Mouse (Mus musculus) heart, embryonic 14.5 days (tissue): ENCODE results near the gene Snx20. TPM values are rescaled to one million over a fixed set of nuclear protein-coding genes. Genes with fewer than 3 reads are reported as not detected.

Experiments
- ATAC-seq: fragments of 200-750 bp; cut with Nextera tagmentation; 2 replicates; pipeline ENCODE4 v1.8.0; 2017; ENCODE audit warnings: low read depth, moderate TSS enrichment; ENCODE audit not compliant: insufficient number of reproducible peaks, insufficient read depth, low FRiP score
- H3K27ac ChIP-seq, 2 experiments: fragments of 200-500 bp in 1 of 2; fragments of 300-500 bp in 1 of 2; sonication (generic) in 1 of 2; replicated peaks in 1 of 2; 2 replicates each; pipeline ENCODE4 v1.5.1; 2012 to 2014; ENCODE audit warnings: low read depth in 2 of 2, low read length in 2 of 2, control low read depth in 1 of 2, mild to moderate bottlenecking in 1 of 2, mixed read lengths in 1 of 2; ENCODE audit not compliant: control insufficient read depth in 1 of 2, insufficient read depth in 1 of 2
- H3K27me3 ChIP-seq: fragments of 300-500 bp; sonication (generic); 2 replicates; pipeline ENCODE4 v1.6.1; 2014; ENCODE audit warnings: mild to moderate bottlenecking, low read length, control low read depth; ENCODE audit not compliant: control insufficient read depth, insufficient read depth
- H3K36me3 ChIP-seq: fragments of 300-500 bp; sonication (generic); 2 replicates; pipeline ENCODE4 v1.6.1; 2014; ENCODE audit warnings: mild to moderate bottlenecking, control low read depth, low read length, mixed read lengths; ENCODE audit not compliant: control insufficient read depth, insufficient read depth
- H3K4me1 ChIP-seq, 2 experiments: fragments of 200-500 bp in 1 of 2; fragments of 300-500 bp in 1 of 2; sonication (generic) in 1 of 2; 2 replicates each; pipeline ENCODE4 v1.6.1; 2012 to 2014; ENCODE audit warnings: low read length in 2 of 2, control low read depth in 1 of 2, mixed read lengths in 1 of 2; ENCODE audit not compliant: control insufficient read depth in 2 of 2, insufficient read depth in 2 of 2
- H3K4me2 ChIP-seq: fragments of 300-500 bp; sonication (generic); 2 replicates; pipeline ENCODE4 v1.6.1; 2014; ENCODE audit warnings: mild to moderate bottlenecking, low read length
- H3K4me3 ChIP-seq, 2 experiments: fragments of 200-500 bp in 1 of 2; fragments of 300-500 bp in 1 of 2; sonication (generic) in 1 of 2; 2 replicates each; pipeline ENCODE4 v1.5.1; 2012 to 2014; ENCODE audit warnings: low read length in 2 of 2, mild to moderate bottlenecking in 2 of 2, control low read depth in 1 of 2, low read depth in 1 of 2, moderate library complexity in 1 of 2; ENCODE audit not compliant: control insufficient read depth in 1 of 2, insufficient read depth in 1 of 2
- H3K9ac ChIP-seq: fragments of 300-500 bp; sonication (generic); 2 replicates; pipeline ENCODE4 v1.6.1; 2014; ENCODE audit warnings: mild to moderate bottlenecking, low read length
- H3K9me3 ChIP-seq: fragments of 300-500 bp; sonication (generic); 2 replicates; pipeline ENCODE4 v1.6.1; 2016; ENCODE audit warnings: low read length, control low read depth; ENCODE audit not compliant: control insufficient read depth
- WGBS: fragments of 180-500 bp; shearing (Covaris S2); extraction: QIAGEN DNeasy Blood & Tissue Kit; methylation state at CpG from one replicate; pipeline ENCODE4 v1.1.7; 2014; 5-methylcytosine and 5-hydroxymethylcytosine counted together
- polyA plus RNA-seq: library from polyadenylated mRNA; unstranded; fragments of >200 nt; fragmentation: Nextera tagmentation; extraction: Ambion mirVana; gene quantifications from 2 replicates; pipeline ENCODE4 v1.2.1, GENCODE M21; 2014

Snx20 gene
- polyA plus RNA-seq, 1 experiment from 2014 or later, result 1.7 TPM

DNA sequence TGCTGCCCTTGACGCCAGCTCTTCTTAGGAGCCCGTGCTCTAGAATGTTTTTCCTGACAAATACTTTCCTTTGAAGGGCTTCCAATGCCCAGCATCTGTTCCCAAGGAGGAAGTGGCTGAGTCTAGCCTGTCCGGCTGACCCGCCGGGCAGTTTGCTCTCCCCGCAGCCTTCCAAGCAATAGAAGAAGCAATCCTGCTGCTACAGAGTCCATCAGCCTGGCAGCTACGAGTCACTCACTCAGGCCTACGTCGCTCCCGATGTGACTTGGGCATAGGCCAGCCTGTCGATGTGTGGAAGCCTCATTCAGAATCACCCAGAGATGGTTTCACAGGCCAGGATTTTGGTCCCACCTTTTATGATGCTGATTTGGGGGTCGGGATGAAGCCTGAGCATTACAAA, 39.9 kb downstream of the Snx20 start:
- H3K9me3 ChIP-seq, result no peaks in the 10 kb centered on the region
- 81% methylated on average over 12 of the region's 12 CpGs for WGBS
- H3K36me3 ChIP-seq, result peaks cover 7% of the 10 kb centered on the region; the same call in 1 of the 2 replicates
- no peak overlapping the region for H3K4me3 ChIP-seq
- no peak overlapping the region for H3K9ac ChIP-seq
- no peaks in the 10 kb centered on the region for H3K27me3 ChIP-seq
- H3K4me1 ChIP-seq, result peaks cover 0 to 5% of the 10 kb centered on the region in 2 experiments; a peak in 1 of 4 replicates
- no peak for ATAC-seq
- H3K4me2 ChIP-seq, result no peak overlapping the region
- no peak overlapping the region for H3K27ac ChIP-seq

DNA sequence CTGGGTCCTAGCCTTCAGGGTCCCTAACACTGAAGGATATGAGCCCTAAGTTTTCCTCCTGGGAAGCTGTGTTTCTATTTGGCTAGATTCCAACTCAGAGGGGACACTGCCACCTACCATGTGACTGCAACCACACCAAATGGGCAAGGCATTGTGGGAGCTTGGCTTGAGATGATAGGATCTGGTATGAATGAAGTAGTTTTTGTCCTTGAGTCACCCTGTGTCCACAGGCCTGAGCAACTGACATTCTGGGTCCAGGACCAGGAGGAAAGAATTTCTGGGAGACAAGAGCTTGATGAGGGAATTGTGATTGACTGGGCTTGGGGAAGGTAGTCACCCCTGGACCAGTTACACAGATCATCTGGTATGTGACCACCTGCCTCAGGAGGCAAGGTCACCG, 42.0 kb downstream of the Snx20 start:
- ATAC-seq, result no peak
- 96% methylated on average over 1 of the region's 1 CpGs for WGBS

DNA sequence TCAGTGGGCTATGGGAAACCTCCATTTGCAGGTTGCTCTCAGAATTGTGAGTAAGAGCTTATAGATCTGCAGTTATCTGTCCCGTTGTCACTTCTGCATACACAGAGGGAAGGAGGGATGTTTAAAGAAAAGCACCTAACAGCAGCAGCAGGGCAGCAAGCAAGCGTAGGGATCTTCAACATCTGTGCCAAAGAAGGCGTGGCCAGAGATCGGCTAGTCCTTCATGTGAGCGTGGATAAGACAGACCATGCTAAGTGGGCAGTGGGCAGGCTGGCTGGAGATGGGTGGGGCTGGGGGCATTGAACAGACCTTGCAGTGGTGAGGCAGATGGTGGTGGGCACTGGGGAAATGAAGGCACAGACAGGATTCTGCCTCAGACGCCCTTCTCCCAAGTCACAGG, 45.7 kb downstream of the Snx20 start:
- Histone ChIP-seq H3K27ac (no peak overlapping the region), H3K36me3 (peaks cover 11% of the 10 kb centered on the region; the same call in 1 of the 2 replicates), H3K4me1 (peaks cover 0 to 5% of the 10 kb centered on the region in 2 experiments; a peak in 1 of 4 replicates), H3K27me3 (no peaks in the 10 kb centered on the region), H3K4me3 (no peak overlapping the region), H3K9me3 (no peaks in the 10 kb centered on the region), H3K9ac (no peak overlapping the region), H3K4me2 (no peak overlapping the region)
- 65% methylated on average over 6 of the region's 6 CpGs for WGBS
- ATAC-seq, result no peak

More for the DNA sequence above, 42.0 kb downstream of the Snx20 start:
- Histone ChIP-seq H3K27ac (no peak overlapping the region), H3K9ac (no peak overlapping the region), H3K9me3 (no peaks in the 10 kb centered on the region), H3K4me2 (no peak overlapping the region), H3K27me3 (no peaks in the 10 kb centered on the region), H3K4me3 (no peak overlapping the region), H3K4me1 (peaks cover 0 to 5% of the 10 kb centered on the region in 2 experiments; a peak in 1 of 4 replicates), H3K36me3 (peaks cover 7% of the 10 kb centered on the region; the same call in 1 of the 2 replicates)

DNA sequence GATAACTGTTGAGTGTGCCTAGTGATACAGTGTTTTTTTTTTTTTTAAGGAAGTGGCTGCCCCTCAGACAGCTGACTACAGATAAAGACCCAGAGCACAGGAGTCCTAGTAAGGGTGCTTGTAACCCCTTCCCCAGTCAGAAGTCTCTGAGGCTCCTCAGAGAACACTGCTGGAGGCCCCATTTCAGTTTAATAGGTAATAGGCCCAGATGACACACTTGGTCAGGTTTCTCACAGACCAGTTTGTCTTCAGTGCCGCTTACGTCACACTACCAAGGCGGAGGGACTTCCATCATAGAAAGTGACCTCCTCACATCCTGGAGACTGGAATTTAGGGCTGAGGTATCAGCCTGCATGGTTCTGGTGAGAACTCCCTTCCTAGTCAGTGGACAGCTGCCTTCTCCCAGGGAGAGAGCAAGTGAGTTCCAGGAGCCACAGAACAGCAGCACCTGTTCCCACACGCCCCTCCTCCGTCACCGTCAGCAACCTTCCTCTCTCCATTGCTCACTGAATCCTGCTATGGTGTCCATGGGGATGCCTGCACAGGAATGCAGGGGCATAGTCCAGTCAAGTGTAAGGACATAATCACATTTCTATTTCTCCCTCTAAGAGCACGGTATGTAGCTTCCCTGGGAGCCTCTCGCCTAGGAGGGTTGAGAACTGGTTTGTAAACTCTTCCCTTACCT, 47.6 kb downstream of the Snx20 start:
- ATAC-seq, result no peak
- 88% methylated on average over 8 of the region's 8 CpGs for WGBS
- H3K4me1 ChIP-seq, result peaks cover 0 to 5% of the 10 kb centered on the region in 2 experiments; a peak in 2 of 4 replicates
- no peaks in the 10 kb centered on the region for H3K9me3 ChIP-seq
- H3K36me3 ChIP-seq, result peaks cover 11% of the 10 kb centered on the region; the same call in 1 of the 2 replicates
- no peak overlapping the region for H3K9ac ChIP-seq
- H3K27me3 ChIP-seq, result no peaks in the 10 kb centered on the region
- H3K4me2 ChIP-seq, result no peak overlapping the region
- no peak overlapping the region for H3K27ac ChIP-seq
- H3K4me3 ChIP-seq, result no peak overlapping the region

DNA sequence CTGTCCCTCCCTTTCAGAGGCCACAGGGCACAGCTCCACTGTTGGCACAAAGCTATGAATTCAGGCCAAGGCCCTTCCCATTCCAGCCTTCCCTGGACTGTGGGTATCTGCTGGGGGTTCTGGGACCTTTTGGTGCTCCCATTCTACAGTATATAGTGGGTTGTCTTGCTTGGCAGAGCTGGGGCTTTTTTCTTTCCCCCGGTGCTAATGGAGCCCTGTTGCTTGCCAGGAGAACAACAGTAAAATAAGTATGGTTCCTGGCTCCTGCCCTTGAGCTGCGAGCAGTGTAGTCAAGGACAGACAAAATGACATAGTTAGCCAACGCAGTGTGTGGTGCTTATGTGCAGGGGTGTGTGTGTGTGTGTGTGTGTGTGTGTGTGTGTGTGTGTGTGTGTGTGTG, 52.1 kb downstream of the Snx20 start:
- Histone ChIP-seq H3K4me3 (no peak overlapping the region), H3K9ac (no peak overlapping the region), H3K36me3 (peaks cover 4% of the 10 kb centered on the region; the same call in 1 of the 2 replicates), H3K27ac (no peak overlapping the region), H3K4me2 (no peak overlapping the region), H3K27me3 (no peaks in the 10 kb centered on the region), H3K4me1 (peaks cover 19 to 24% of the 10 kb centered on the region in 2 experiments), H3K9me3 (no peaks in the 10 kb centered on the region)
- 68% methylated on average over 3 of the region's 3 CpGs for WGBS
- ATAC-seq, result no peak

DNA sequence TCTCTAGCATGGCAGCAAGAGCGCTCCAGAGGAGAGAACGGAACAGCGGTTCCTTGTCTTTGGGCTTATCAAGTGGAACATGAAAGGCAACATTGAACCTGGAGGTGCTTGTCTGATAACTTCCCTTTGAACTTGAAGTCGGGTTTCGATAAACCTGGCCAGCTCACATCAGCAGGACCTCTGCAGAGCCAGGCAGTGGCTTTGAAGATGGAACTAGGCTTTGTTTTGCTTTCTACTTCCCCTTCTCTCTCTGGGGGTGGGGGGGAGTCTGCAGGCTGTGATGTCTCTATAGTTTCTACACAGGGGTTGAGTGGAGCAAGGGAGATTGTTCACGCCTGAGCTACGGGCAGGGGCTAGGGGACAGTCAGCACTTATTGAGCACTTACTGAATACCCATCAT, 55.1 kb downstream of the Snx20 start:
- no peaks in the 10 kb centered on the region for H3K27me3 ChIP-seq
- H3K27ac ChIP-seq, result no peak overlapping the region
- H3K4me3 ChIP-seq, result no peak overlapping the region
- no peak overlapping the region for H3K4me2 ChIP-seq
- no peak overlapping the region for H3K9ac ChIP-seq
- peaks cover 33 to 44% of the 10 kb centered on the region in 2 experiments for H3K4me1 ChIP-seq
- no peak for ATAC-seq
- no peaks in the 10 kb centered on the region for H3K9me3 ChIP-seq
- 43% methylated on average over 7 of the region's 7 CpGs for WGBS
- no peaks in the 10 kb centered on the region for H3K36me3 ChIP-seq

DNA sequence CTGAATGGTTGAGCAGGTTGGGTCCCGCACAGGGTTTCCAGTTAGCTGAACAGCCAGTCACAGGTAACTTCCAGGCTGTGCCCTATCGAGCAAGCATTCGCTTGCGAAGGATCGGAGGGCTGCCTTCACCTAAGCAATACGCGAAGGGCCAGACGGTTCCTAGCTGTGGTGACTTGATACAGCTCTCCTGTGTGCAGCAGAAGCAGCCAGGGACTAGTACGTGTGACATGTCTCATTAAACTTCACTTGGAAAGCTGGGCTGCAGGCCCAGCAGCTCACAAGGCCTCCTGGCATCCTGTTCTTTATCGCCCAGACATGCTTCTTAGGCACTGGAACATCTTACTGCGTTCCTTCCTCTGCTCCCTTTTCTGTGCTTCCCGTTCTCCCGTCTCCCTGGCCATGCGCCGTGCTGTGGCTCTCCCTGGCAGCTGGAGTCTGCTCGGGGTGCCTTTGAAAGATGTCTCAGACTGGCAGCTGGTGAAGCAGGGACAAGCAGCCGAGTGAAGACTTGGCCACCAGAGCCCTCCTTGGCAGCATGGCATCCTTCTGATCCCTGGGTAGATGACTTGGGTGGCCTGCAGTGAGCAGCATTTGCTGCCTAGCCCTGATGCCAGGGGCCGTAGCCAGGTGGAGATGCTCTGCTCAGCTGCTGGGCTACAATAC, 56.1 kb downstream of the Snx20 start:
- WGBS, result 67% methylated on average over 18 of the region's 18 CpGs
- ATAC-seq, result no peak; the same call in 1 of the 2 replicates
- Histone ChIP-seq H3K27me3 (no peaks in the 10 kb centered on the region), H3K9me3 (no peaks in the 10 kb centered on the region), H3K4me3 (no peak overlapping the region), H3K9ac (no peak overlapping the region), H3K4me2 (no peak overlapping the region), H3K4me1 (peaks cover 37 to 50% of the 10 kb centered on the region in 2 experiments), H3K36me3 (no peaks in the 10 kb centered on the region), H3K27ac (no peak overlapping the region; a peak in 1 of 4 replicates)
